Mouse (Mus musculus): Measurements from ENCODE around the gene Ahsg. TPM values are rescaled to one million over a fixed set of nuclear protein-coding genes. Genes with fewer than 3 reads are reported as not detected.
A peak's percentile ranks its signal among the peaks of the same experiment; 100 is the strongest.

The Ahsg gene
- 0.31 and 1.1 TPM in 2 replicates for polyA plus RNA-seq (2014; fragmentation: Nextera tagmentation; extraction: Ambion mirVana)

- H3K27me3 ChIP-seq (ENCODE audit: control insufficient read depth, insufficient read depth, low read length) = no peaks in the 10 kb centered on the region
- 89% methylated on average over 11 of the region's 11 CpGs for WGBS
- H3K9me3 ChIP-seq (ENCODE audit: control insufficient read depth, low read length) = no peaks in the 10 kb centered on the region
- H3K27ac ChIP-seq (ENCODE audit: low read depth, low read length) = no peak within 1 kb of the TSS
- no peak within 1 kb of the TSS for H3K4me3 ChIP-seq (ENCODE audit: low read length)
- H3K36me3 ChIP-seq (ENCODE audit: control insufficient read depth, insufficient read depth, low read length) = no peaks in the 10 kb centered on the region
- no peak for ATAC-seq (ENCODE audit: low FRiP score, low TSS enrichment)
- H3K4me2 ChIP-seq (replicated peaks; ENCODE audit: low read depth, low read length) = no peak within 1 kb of the TSS
- no peak within 1 kb of the TSS for H3K9ac ChIP-seq (ENCODE audit: low read depth, low read length)
- H3K4me1 ChIP-seq (ENCODE audit: control insufficient read depth, insufficient read depth, low read length) = no peaks in the 10 kb centered on the region
Measured at GRCm38 (mm10) chr16:22890683-22891510, at the start of gene Ahsg. TSS of gene Ahsg (plus strand) at chr16:22891277.

- H3K27ac ChIP-seq (ENCODE audit: low read depth, low read length) = no peak overlapping the region
- peaks cover 18% of the 10 kb centered on the region; the same call in 1 of the 2 replicates for H3K36me3 ChIP-seq (ENCODE audit: control insufficient read depth, insufficient read depth, low read length)
- WGBS = 96% methylated on average over 5 of the region's 5 CpGs
- no peak overlapping the region for H3K4me2 ChIP-seq (replicated peaks; ENCODE audit: low read depth, low read length)
- no peaks in the 10 kb centered on the region for H3K9me3 ChIP-seq (ENCODE audit: control insufficient read depth, low read length)
- no peak for ATAC-seq (ENCODE audit: low FRiP score, low TSS enrichment)
- H3K4me1 ChIP-seq (ENCODE audit: control insufficient read depth, insufficient read depth, low read length) = 0 out of 2 replicates have a peak, but pooled peaks cover 5% of the 10 kb centered on the region
- no peak overlapping the region for H3K9ac ChIP-seq (ENCODE audit: low read depth, low read length)
- H3K4me3 ChIP-seq (ENCODE audit: low read length) = no peak overlapping the region
- H3K27me3 ChIP-seq (ENCODE audit: control insufficient read depth, insufficient read depth, low read length) = no peaks in the 10 kb centered on the region
Measured at GRCm38 (mm10) chr16:22842871-22843270, 48.2 kb upstream of the Ahsg start.

DNA sequence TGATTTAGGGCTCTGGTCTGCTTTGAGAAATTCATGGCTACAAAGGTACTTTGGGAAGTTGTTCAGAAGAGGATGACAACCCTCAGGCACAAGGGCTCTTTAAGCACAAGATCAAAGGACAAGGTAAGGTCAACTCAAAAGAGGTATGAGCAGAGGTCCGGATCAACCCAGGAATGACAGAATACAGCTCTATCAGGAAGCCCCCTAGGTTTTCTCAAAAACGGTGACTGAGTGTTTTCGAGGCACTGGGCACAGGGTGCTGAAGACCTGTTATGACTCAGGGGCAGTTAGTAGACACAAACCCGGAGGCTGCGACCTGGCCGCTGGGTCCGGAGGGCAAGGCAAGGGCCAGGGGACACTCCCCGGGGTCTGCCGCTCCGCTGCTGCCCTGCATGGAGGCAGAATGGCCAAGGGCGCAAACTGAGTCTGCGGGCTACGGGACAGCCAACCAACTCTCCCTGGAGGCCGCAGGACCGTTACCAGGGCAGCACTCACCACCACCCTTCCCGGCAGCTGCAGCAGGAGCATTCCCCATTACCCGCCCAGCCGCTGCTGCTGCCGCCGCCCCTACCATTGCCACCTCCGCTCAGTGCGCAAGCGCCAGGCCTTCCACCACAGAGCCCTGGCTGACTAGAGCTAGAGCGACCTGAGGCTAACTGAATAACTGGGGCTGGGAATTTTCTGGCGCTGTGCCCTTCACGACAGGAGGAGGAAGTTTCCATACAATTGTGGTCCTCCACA lies 46.8 kb upstream of the Ahsg start:
- 2% methylated on average over 26 of the region's 26 CpGs for WGBS
- H3K27me3 ChIP-seq (ENCODE audit: control insufficient read depth, insufficient read depth, low read length) = no peaks in the 10 kb centered on the region
- no peaks in the 10 kb centered on the region for H3K9me3 ChIP-seq (ENCODE audit: control insufficient read depth, low read length)
- no peak overlapping the region for H3K27ac ChIP-seq (ENCODE audit: low read depth, low read length)
- H3K36me3 ChIP-seq (ENCODE audit: control insufficient read depth, insufficient read depth, low read length) = peaks cover 8% of the 10 kb centered on the region; the same call in 1 of the 2 replicates
- peak overlapping the region; percentile 94 for H3K4me2 ChIP-seq (replicated peaks; ENCODE audit: low read depth, low read length)
- H3K4me1 ChIP-seq (ENCODE audit: control insufficient read depth, insufficient read depth, low read length) = 0 out of 2 replicates have a peak, but pooled peaks cover 5% of the 10 kb centered on the region
- H3K9ac ChIP-seq (ENCODE audit: low read depth, low read length) = peak overlapping the region; percentile 79
- peak overlapping the region; percentile 59 for H3K4me3 ChIP-seq (ENCODE audit: low read length)
- ATAC-seq (ENCODE audit: low FRiP score, low TSS enrichment) = peak; percentile 95

DNA sequence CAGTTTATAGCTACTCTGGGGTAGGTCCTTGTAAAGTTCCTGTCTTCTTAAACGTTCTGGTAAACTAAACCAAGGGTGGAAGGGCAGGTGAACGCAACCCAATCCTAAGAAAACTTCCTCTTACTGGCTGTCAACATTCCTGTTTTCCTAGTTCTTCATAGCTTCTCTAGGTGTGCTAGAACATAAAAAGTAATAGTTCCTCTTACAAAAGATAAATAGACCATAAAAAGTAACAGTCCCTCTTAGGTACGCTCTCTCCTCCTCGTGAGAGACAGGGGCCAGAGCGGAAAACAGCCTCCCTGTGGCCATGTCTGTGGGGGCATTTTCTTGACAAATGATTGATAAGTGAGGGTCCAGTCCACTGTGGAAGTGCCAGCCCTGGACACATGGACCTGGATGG lies 46.2 kb upstream of the Ahsg start:
- peak overlapping the region; percentile 59 for H3K4me3 ChIP-seq (ENCODE audit: low read length)
- no peaks in the 10 kb centered on the region for H3K9me3 ChIP-seq (ENCODE audit: control insufficient read depth, low read length)
- H3K36me3 ChIP-seq (ENCODE audit: control insufficient read depth, insufficient read depth, low read length) = peaks cover 8% of the 10 kb centered on the region; the same call in 1 of the 2 replicates
- no peak; the same call in 1 of the 2 replicates for ATAC-seq (ENCODE audit: low FRiP score, low TSS enrichment)
- no peaks in the 10 kb centered on the region for H3K27me3 ChIP-seq (ENCODE audit: control insufficient read depth, insufficient read depth, low read length)
- peak overlapping the region; percentile 94 for H3K4me2 ChIP-seq (replicated peaks; ENCODE audit: low read depth, low read length)
- H3K4me1 ChIP-seq (ENCODE audit: control insufficient read depth, insufficient read depth, low read length) = 0 out of 2 replicates have a peak, but pooled peaks cover 5% of the 10 kb centered on the region
- WGBS = 30% methylated on average over 5 of the region's 5 CpGs
- H3K9ac ChIP-seq (ENCODE audit: low read depth, low read length) = peak overlapping the region; percentile 79
- H3K27ac ChIP-seq (ENCODE audit: low read depth, low read length) = no peak overlapping the region

DNA sequence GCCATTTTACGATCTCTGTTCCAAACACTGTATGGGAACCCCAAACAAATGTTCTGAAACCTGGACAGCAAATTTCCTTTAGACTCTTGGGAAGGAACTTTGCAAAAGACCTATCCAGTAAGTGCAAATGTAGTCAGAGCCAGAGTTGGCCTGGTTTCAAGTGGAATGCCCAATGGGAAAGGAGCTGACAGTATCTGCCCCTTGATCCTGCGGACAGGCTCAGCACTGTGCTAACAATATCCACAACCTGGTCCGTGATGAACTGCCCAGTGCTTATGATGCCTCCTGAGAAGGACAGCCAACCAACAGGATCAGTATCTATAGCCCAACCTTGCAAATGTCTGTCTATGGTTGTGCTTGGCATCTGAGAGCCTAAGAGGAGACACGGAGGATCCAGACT lies 45.6 kb upstream of the Ahsg start:
- no peak for ATAC-seq (ENCODE audit: low FRiP score, low TSS enrichment)
- H3K4me1 ChIP-seq (ENCODE audit: control insufficient read depth, insufficient read depth, low read length) = 0 out of 2 replicates have a peak, but pooled peaks cover 5% of the 10 kb centered on the region
- H3K4me3 ChIP-seq (ENCODE audit: low read length) = no peak overlapping the region
- no peaks in the 10 kb centered on the region for H3K27me3 ChIP-seq (ENCODE audit: control insufficient read depth, insufficient read depth, low read length)
- no peaks in the 10 kb centered on the region for H3K9me3 ChIP-seq (ENCODE audit: control insufficient read depth, low read length)
- H3K9ac ChIP-seq (ENCODE audit: low read depth, low read length) = no peak overlapping the region
- H3K27ac ChIP-seq (ENCODE audit: low read depth, low read length) = no peak overlapping the region
- peaks cover 4% of the 10 kb centered on the region; the same call in 1 of the 2 replicates for H3K36me3 ChIP-seq (ENCODE audit: control insufficient read depth, insufficient read depth, low read length)
- whole genome bisulfite sequencing = 86% methylated on average over 4 of the region's 4 CpGs
- H3K4me2 ChIP-seq (replicated peaks; ENCODE audit: low read depth, low read length) = no peak overlapping the region

DNA sequence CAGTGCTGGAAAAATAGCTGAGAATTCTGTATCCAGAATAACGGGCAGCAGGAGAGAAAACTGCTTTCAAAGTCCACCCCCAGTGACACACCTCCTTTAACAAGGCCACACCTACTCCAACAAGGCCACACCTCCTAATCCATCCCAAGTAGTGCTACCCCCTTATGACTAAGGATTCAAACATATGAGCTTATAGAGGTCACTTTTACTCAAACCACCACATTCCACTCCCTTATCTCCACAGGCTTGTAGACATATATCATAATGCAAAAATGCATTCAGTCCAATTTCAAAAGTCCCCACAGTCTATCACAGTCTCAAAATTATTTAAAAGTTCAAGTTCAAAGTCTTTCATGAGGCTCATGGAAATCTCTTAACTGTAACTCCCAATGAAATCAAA lies 43.4 kb upstream of the Ahsg start:
- Histone ChIP-seq H3K36me3 (ENCODE audit: control insufficient read depth, insufficient read depth, low read length) (no peaks in the 10 kb centered on the region), H3K27me3 (ENCODE audit: control insufficient read depth, insufficient read depth, low read length) (no peaks in the 10 kb centered on the region), H3K4me1 (ENCODE audit: control insufficient read depth, insufficient read depth, low read length) (0 out of 2 replicates have a peak, but pooled peaks cover 5% of the 10 kb centered on the region), H3K9me3 (ENCODE audit: control insufficient read depth, low read length) (no peaks in the 10 kb centered on the region), H3K27ac (ENCODE audit: low read depth, low read length) (no peak overlapping the region), H3K4me2 (replicated peaks; ENCODE audit: low read depth, low read length) (no peak overlapping the region), H3K4me3 (ENCODE audit: low read length) (no peak overlapping the region), H3K9ac (ENCODE audit: low read depth, low read length) (no peak overlapping the region)
- no peak for ATAC-seq (ENCODE audit: low FRiP score, low TSS enrichment)
- whole genome bisulfite sequencing = 76% methylated on average over 1 of the region's 1 CpGs

GRCm38 (mm10) chr16:22848331-22848730 lies 42.7 kb upstream of the Ahsg start:
- Histone ChIP-seq H3K9ac (ENCODE audit: low read depth, low read length) (no peak overlapping the region), H3K36me3 (ENCODE audit: control insufficient read depth, insufficient read depth, low read length) (no peaks in the 10 kb centered on the region), H3K4me1 (ENCODE audit: control insufficient read depth, insufficient read depth, low read length) (0 out of 2 replicates have a peak, but pooled peaks cover 5% of the 10 kb centered on the region), H3K27me3 (ENCODE audit: control insufficient read depth, insufficient read depth, low read length) (no peaks in the 10 kb centered on the region), H3K4me3 (ENCODE audit: low read length) (no peak overlapping the region), H3K9me3 (ENCODE audit: control insufficient read depth, low read length) (no peaks in the 10 kb centered on the region), H3K4me2 (replicated peaks; ENCODE audit: low read depth, low read length) (no peak overlapping the region), H3K27ac (ENCODE audit: low read depth, low read length) (no peak overlapping the region)
- WGBS = 78% methylated on average over 1 of the region's 1 CpGs
- no peak for ATAC-seq (ENCODE audit: low FRiP score, low TSS enrichment)

DNA sequence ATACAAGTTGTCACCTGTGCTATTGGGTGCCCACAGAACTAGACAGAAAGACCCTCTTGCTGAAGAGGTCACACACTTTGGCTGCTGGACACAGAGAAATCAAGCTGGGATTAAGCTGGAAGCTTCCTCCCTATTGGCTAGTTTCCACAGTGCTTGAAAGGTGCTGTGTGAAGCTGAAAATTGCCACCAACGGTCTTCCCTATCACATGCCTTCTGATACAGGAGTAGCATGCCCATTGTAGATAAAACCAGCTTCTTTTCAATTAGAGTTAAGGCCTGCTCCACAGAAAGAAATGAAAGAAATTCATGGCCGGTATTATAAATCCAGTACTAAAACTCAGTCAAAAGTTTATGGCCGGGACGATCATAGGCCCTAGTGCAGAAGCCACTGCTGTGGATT lies 38.4 kb upstream of the Ahsg start:
- Histone ChIP-seq H3K9me3 (ENCODE audit: control insufficient read depth, low read length) (no peaks in the 10 kb centered on the region), H3K9ac (ENCODE audit: low read depth, low read length) (no peak overlapping the region), H3K4me1 (ENCODE audit: control insufficient read depth, insufficient read depth, low read length) (no peaks in the 10 kb centered on the region), H3K27me3 (ENCODE audit: control insufficient read depth, insufficient read depth, low read length) (no peaks in the 10 kb centered on the region), H3K36me3 (ENCODE audit: control insufficient read depth, insufficient read depth, low read length) (no peaks in the 10 kb centered on the region), H3K27ac (ENCODE audit: low read depth, low read length) (no peak overlapping the region), H3K4me3 (ENCODE audit: low read length) (no peak overlapping the region), H3K4me2 (replicated peaks; ENCODE audit: low read depth, low read length) (no peak overlapping the region)
- no peak for ATAC-seq (ENCODE audit: low FRiP score, low TSS enrichment)
- 91% methylated on average over 4 of the region's 4 CpGs for WGBS
